Mouse (Mus musculus): ENCODE data around the gene Coa3. TPM values are rescaled to one million over a fixed set of nuclear protein-coding genes. Genes with fewer than 3 reads are reported as not detected.

The Coa3 gene
- total RNA-seq, 2 experiments from 2014 or later, result 80.2 to 87.2 TPM

DNA sequence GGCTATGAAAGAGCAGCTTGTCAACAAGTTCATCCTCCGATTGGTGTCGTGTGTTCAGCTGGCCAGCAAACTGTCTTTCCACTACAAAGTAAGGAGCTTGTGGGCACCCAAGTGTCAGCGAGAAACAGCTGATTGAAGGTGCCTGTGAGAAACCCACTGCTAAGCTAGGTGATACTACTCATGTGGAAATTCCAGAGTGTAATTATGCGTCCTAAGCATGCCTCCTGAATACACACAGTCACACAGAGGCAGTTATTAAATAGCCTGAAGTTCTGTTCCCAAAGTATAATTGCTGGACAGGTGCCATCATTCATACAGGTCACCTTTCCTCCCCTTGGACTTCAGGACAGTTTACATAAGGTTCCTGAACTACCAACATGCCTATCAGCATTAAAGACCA, 4.9 kb upstream of the Coa3 start:
- intact Hi-C loops (cut with DNase I), result no loop called here
- no peak for DNase-seq

DNA sequence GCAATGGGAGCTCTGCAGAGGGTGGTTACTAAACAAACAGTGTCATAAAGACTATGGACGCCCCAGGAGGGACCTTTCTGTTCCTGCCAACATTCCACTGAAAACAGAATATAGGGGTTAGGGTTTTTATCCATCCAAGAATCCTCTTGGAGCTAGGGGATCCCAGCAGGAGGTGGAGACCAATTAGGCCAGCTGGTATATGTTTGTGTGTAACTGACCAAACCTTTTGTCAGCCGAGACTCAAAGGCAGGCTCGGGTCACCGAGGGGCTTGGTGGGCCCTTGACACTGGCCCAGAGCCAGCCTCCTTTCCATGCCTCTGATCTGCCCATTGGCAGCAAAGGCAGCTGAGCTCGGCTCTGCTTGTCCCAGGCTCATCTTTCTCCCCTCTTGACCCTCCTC, 4.0 kb upstream of the Coa3 start:
- intact Hi-C loops (cut with DNase I), result no loop called here
- DNase-seq, result no peak

DNA sequence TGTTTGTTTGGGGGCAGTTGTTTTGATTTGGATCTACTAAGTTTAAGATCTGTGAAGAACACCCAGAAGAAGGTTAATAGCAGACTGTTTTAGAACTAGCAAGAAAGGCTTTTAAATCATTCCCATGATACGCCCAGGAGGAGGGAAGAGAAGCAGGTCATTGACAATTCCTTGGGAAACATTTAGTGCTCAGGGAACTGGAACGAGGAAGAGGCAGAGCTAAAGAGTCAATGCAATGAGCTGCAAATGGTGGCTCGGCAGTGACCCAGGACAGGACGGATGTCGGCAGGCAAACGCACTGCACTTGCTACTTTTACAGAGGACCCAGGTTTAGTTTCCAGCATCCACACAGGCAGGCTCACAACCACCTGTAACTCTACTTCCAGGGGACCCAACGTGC, 1.9 kb upstream of the Coa3 start:
- DNase-seq, result no peak
- intact Hi-C loops (cut with DNase I), result no loop called here

DNA sequence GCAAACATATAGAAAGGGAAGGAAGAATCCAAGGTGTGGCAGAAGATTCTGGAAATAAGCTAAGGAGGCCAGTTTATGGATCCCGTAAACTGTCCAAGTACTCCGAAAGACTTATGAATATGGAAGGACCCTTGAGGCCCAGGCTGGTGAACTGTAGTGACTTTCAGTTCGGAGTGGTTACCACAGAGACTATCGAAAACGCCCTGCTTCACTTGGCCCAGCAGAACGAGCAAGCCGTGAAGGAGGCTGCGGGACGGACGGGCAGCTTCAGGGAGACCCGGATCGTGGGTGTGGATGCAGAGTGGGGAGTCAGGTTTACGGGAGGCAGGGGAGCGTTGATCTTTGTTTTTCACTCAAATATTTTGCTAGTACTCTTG, 267 bp upstream of the Coa3 start:
- DNase-seq, result no peak
- intact Hi-C loops (cut with DNase I), result no loop called here

DNA sequence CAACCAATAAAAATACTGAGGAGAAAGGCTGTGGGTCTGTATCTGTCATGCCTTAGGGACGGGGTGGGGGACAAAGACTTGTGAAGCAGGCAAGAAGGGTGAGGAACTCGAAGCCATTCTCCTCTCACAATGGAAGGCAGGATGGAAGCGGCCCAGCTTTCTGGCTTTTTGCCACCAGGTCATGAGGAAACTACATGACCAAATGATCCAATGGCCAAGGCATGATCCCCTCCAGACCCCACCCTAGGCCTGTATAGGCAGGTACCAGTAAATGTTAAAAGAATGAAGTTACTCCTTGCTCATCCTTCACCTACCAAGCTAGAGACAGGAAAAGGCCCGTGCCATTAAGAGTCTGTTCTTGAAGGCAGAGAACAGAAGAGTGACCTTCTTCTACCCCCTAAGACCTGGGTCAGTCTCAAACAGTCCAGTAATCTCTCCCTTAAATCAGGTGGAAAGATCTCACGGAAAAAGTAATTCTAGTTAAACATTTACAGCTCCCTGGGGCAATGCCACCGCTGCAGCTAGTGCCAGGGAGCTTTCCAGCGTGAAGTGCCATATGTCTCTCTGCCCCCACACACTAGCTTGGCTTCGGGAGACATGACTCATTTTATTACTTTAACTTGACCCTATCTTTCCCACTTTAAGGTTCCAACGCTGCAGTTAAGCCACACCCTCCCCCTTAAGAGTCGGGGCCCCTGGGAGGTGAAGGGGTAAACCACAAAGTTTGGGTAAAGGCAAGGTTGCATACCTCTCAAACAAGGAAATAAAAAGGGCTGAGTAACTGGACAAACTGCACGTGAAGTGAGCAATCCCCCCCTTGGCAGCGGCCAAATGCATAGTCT, 1.3 kb downstream of the Coa3 start:
- DNase-seq, result no peak
- intact Hi-C loops (cut with DNase I), result no loop called here

DNA sequence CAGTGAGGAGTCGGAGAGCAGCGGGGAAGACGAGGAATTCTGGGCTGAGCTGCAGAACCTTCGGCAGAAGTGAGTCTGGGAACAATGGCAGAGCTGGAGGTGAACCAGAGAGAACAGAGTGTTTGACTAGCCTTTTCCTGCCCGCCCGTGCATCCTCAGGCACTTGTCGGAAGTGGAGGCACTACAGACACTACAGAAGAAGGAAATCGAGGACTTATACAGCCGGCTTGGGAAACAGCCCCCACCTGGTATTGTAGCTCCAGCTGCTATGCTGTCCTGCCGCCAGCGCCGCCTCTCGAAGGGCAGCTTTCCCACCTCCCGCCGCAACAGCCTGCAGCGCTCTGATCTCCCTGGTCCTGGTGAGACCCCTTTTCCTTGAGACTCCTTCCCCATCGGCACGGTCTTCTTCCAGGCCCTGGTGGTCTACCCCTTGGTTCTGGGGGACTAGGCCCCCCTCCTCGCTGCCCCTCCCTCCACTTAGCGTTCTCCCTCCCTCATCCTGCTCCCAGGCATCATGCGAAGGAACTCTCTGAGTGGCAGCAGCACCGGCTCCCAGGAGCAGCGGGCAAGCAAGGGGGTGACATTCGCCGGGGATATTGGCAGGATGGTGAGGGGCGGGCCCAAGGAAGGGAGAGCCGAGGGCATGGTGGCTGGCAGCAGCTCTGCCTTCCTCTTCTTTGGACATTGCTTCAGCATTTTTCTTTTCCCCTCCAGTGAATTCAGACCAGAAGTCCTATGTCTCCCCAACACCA, 2.4 kb downstream of the Coa3 start:
- DNase-seq, result no peak
- intact Hi-C loops (cut with DNase I), result no loop called here

DNA sequence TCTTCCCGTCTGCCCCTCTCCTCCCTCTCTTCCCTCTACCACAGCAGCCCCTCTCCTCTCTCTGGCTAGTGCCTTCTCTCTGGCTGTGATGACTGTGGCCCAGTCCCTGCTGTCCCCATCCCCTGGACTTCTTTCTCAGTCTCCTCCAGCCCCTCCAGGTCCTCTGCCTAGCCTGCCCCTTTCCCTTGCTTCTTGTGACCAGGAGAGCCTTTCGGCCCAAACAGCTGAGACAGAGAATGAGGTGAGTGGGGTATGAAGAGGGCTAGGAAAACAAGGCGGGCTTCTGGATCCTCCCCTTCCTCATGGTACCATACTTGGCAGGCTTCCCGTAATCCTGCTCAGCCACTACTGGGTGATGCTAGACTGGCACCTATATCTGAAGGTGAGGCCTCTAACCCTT, 3.6 kb downstream of the Coa3 start:
- no peak for DNase-seq
- intact Hi-C loops (cut with DNase I), result no loop called here

DNA sequence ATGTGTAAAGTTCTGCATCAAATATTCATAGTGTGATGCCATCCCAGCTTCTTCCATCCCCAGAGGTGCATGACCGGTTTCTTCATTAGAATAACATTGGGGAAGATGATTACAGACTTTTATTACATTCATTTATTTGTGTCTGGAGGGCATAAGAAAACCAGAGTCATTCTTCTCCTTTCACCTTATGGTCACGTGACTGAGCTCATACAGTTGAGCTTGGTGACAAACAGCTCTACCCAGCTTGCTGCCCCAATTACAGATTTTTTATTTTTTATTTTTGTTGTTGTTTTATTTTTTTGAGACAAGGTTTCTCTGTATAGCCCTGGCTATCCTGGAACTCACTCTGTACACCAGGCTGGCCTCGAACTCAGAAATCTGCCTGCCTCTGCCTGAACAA, 6.5 kb downstream of the Coa3 start:
- intact Hi-C loops (cut with DNase I), result no loop called here
- DNase-seq, result no peak

DNA sequence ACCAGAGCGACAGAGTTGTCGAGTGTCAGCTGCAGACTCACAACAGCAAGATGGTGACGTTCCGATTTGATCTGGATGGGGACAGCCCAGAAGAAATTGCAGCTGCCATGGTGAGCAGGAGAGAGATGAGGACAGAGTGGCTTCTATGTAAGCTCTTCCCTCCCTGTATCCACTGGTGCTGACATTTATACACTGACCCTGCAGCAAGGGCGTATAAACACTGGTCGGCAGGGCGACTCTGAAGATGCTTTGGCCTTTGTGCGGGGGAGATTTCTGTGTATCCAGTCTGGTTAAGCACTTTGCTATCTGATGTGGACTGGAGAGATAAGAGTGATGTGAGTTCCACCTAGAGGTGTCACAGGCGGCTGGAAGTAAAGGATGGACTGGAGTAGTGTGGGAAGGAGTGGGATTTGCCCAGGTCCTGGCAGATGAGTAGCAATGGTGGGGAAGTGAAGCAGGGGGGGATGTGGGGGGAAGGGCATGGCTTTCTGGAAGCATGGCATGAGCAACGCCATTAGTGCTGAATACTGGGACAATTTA, 9.3 kb downstream of the Coa3 start:
- intact Hi-C loops (cut with DNase I), result no loop called here
- DNase-seq, result no peak

DNA sequence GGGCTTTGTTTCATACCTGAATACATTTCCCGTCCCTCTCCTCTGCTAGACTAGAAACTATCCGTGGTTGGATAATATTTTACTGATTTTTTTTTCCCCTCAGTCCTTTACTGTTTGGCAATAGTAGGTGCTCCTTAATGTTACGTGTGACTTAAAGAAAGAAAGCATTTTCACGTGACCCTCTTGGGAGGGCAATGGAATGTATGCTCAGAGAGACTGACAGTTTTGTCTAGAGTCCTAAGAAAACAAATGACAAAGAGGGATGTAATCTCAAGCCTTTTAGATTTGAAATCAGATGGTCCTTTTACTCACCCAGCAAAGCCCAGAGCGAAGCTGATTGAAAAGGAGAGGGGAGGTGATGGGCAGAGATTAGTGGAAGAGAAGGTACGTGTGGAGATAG, 13.0 kb downstream of the Coa3 start:
- intact Hi-C loops (cut with DNase I), result no loop called here
- no peak for DNase-seq

DNA sequence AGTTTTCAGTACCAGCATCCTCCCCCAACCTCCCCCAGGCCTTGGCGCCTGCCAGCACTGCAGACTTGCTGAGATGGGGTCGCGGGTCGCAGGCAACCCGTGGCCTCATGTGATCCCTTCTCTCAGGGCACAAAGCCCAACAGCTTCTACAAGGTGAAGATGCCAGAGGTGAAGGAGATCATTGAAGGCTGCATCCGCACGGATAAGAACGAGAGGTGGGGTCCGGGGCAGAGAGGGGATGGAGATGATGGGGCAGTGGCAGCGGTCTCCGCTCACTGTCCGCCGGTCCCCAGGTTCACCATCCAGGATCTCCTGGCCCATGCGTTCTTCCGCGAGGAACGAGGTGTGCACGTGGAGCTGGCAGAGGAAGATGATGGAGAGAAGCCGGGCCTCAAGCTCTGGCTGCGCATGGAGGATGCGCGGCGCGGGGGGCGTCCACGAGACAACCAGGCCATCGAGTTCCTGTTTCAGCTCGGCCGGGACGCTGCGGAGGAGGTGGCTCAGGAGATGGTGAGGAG, 13.9 kb downstream of the Coa3 start:
- intact Hi-C loops (cut with DNase I), result no loop called here

DNA sequence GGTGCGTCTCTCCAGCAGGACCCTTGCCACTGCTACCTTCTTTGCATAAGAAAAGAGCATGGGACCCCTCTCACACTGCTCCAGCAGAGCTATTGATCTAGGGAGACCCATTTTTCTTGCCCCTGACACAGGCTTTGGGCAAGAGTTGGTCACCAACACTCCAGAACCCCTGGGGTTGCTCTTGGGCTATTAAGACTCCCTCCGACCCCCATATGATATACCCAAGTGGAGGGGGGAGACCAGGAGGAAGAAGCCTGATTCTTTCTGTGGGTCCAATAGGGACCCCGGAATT, 15.0 kb downstream of the Coa3 start:
- DNase-seq, result no peak
- intact Hi-C loops (cut with DNase I), result no loop called here

More for the DNA sequence above, 13.9 kb downstream of the Coa3 start:
- DNase-seq, result no peak

DNA sequence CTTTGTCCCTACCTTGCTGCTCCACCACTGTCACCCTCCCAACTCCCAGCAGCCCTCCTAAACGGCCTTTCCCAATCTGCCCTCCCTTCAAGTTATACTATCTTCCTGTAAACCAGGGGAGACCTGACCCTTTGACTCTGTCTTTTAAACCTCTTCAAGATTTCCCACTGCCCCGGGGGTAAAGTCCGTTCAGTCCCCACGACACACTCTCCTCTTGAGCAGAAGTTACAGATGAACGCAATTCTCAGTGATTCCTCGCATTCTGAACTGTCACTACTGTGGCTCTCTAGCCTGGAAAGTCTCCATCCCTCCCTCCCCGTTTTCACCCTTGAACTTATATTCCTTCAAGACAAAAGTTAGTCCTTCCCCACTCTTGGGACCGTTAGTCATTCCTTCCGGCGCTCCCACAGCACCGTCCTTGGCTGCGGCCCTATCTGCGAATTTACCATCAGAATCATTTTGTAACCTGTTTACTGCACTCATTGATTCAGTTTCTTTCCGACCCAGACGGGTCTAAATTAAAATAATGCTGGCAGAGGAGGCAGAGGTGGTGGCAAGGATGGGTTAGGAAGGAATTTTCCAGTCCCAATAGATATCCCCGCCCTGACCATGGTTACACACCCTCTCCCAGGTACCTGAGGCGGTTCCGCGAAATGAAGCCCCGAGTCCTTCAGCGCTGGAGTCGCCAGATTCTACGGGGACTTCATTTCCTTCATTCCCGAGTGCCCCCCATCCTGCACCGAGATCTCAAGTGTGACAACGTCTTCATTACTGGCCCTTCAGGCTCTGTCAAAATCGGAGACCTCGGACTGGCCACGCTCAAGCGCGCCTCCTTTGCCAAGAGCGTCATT, 15.6 kb downstream of the Coa3 start:
- intact Hi-C loops (cut with DNase I), result no loop called here
- no peak for DNase-seq

DNA sequence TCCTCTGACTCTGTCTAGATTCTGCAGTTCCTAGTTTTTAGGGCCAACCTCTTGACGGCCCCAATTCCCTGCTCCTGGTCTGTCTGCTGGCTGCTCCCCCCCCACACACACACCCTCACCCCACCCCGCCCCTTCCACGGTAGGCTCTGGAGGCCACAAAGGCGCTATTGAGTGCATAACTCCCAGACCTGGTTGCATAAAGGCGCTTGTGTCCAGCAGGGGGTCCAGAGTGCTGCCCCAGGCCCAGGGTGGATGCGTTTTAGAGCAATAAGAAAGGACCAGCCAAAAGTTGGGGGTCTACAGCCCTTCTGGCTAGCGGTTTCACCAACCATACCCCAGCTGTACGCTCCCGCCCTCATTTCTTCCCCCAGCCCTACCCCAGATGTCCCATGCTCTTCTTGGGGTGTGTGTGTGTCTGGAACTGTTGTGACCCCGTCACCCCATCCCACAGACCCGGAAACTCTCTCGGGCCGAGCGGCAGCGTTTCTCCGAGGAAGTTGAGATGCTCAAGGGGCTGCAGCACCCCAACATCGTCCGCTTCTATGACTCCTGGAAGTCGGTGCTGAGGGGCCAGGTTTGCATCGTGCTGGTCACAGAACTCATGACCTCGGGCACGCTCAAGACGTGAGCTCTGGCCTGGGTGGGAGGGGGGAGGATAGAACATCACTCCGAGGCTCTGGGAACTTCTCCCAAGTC, 16.5 kb downstream of the Coa3 start:
- no peak for DNase-seq
- intact Hi-C loops (cut with DNase I), result no loop called here

DNA sequence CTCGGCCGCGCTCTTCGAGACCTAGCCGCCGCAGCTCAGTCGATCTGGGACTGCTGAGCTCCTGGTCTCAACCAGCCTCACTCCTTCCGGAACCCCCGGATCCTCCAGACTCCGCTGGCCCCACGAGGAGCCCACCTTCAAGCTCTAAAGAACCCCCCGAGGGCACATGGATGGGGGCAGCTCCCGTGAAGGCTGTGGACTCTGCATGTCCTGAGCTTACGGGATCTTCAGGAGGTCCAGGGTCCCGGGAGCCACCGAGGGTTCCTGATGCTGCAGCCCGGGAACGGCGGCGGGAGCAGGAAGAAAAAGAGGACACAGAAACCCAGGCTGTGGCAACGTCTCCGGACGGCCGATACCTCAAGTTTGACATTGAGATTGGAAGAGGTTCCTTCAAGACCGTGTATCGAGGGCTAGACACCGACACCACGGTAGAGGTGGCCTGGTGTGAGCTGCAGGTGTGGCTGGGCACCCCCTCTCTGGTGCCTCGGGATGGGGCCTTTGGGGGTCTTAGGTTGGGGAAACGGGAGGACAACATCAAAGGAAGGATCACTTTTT, 18.0 kb downstream of the Coa3 start:
- intact Hi-C loops (cut with DNase I), result no loop called here
- no peak for DNase-seq

DNA sequence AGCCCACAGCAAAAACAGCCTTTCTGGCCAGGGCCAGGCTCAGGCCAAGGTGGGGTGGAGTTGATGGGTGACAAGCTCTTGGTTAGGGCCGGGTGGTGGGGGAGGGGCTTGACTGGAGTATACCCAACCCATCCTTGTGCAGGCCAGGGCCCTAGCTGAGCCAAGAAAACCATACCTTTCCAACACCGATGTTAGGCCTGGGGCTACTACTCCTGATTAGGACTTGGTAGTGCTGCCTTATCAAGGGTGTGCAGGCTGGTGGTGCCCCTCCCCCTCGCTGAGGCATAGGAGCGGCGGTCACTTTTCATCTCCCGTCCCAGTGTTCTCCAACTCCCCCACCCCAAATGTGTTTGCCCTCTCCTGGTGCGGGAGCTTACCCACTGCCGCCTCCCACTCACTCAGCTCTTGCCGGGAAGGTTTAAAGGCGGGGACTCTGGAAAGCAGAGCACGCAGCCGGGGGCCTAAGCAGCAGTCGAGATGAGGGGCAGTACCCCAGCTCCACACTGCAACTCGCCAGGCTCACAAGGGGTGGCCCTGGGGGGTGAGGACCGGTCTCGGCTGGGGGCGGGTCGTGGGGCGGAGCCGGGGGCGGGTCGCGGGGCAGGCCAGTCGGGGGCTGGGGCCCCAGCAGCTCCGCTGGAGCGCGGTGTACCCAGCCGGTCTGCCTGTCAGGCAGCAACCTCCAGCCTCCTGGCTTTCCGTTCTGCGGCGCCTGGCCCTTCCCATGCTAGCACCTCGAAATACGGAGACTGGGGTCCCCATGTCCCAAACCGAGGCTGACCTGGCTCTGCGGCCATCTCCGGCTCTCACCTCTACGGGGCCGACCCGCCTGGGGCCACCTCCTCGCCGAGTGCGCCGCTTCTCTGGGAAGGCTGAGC, 18.7 kb downstream of the Coa3 start, which contains the start of gene Wnk4:
Gene Wnk4 (plus strand): TSS at position 620 of the 878 bp plus-strand sequence.
- DNase-seq, result peak; percentile 62
- intact Hi-C loops (cut with DNase I), result no loop called here

DNA sequence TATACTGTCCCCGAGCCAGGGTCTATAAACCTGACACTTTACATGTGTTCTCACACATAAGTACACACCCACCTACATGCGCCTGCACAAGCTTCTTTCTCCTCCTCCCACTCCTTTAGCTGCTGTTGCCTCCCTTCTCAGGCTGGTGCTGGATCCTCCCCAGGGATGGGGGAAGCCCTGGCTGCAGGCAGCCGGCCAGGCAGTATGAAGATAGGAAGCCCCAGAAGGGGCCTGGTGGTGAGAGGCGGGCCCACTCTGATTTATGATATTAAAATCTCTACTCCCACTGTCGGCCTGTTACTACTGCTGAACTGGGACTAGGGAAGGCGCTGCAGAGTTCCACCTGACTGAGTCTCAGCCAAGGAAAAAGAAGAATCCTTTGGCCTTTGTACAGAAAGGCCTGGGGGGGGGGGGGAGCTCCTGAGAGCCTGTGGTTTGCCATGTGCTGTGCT, 19.6 kb downstream of the Coa3 start:
- intact Hi-C loops (cut with DNase I), result no loop called here
- DNase-seq, result no peak

DNA sequence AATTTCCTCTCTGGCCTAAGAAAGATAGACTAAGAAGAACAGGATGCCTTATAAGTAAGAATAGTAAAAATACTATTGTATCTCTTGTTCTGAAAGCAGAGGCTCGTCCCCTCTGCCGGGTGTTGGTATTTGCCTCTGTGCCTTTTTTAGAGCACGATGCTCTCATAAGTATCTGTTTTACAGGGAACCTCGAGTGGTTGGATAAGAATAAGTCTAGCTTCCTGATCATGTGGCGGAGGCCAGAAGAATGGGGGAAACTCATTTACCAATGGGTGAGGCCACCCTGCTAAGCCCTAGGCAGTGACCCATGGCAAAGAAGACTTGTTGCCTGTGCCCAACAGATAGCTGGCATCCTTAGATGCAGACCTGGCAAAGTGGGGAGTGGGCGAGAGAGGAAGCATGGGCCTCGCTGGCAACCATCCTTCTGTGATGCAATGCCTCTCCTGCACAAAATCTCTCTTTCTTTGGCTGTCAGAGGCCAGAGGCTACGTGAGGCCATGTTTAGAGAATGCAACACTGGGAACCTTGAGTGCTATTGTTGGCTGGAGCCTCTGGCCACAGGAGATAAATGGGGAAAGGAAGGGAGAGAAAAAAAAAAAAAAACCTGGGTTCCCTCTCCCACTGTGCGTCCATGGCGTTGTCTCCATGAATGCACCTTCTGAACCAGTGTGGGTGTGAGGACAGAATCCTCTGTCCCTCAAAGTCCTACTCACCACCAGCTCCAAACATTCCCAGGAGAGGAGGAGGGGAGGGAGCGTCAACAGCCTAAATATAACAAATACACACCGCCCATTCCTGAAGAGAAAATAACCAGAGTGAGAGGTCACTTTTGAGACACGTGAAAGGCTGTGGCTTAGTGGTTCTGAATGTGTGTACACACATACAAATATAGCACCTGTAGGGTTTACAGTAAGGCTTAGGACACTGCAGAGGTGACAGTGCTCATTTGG, 22.8 kb downstream of the Coa3 start:
- intact Hi-C loops (cut with DNase I), result no loop called here
- no peak for DNase-seq
